Mouse (Mus musculus): ENCODE results near the gene Cd209e. TPM values are rescaled to one million over a fixed set of nuclear protein-coding genes. Genes with fewer than 3 reads are reported as not detected.
"Not testable (repeated sequence)": the region's sequence is repeated elsewhere in the genome, so short reads cannot be mapped to it uniquely, and the experiment has no call there.

The Cd209e gene
- polyA plus RNA-seq (2012; rRNA removed): not detected in 2 replicates

DNA sequence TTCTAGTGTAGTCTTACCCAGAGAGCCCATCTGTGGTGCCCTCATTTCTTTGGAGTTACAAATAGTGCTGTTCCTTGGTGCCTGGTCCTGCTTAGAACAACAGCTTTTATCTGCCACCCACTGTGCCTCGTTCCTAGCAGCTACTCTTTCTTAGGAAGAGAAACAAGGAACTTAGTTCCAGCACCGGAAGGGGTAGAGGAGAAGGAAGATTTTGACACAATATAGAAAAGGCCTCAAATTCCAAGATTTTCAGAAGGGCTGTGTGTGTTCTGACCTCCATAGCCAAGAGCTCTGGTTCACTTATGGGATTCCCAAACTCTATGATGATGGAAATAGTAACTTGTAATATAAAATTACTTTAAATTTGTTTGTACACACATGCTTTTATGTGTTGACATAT, at the start of gene Cd209e:
TSS of gene Cd209e (minus strand) at position 101 of the 400 bp plus-strand sequence.
- no peaks in the 10 kb centered on the region for H3K4me1 ChIP-seq (ENCODE audit: control insufficient read depth, insufficient read depth, low read length)
- no peaks in the 10 kb centered on the region for H3K27me3 ChIP-seq (ENCODE audit: control insufficient read depth, insufficient read depth, low read length)
- H3K36me3 ChIP-seq (ENCODE audit: control insufficient read depth, insufficient read depth, low read length): no peaks in the 10 kb centered on the region
- no peak for TF ChIP-seq CTCF (IDR thresholded peaks at IDR 0.05; ENCODE audit: control insufficient read depth, insufficient read depth, insufficient replicate concordance, low read depth, low read length)
- no peak for TF ChIP-seq POLR2A (IDR thresholded peaks at IDR 0.05; ENCODE audit: control insufficient read depth, low read depth, low read length)
- H3K4me3 ChIP-seq (ENCODE audit: control insufficient read depth, low read depth, low read length): no peak within 1 kb of the TSS
- H3K27ac ChIP-seq (ENCODE audit: control insufficient read depth, insufficient read depth, low read depth, low read length): no peak within 1 kb of the TSS

DNA sequence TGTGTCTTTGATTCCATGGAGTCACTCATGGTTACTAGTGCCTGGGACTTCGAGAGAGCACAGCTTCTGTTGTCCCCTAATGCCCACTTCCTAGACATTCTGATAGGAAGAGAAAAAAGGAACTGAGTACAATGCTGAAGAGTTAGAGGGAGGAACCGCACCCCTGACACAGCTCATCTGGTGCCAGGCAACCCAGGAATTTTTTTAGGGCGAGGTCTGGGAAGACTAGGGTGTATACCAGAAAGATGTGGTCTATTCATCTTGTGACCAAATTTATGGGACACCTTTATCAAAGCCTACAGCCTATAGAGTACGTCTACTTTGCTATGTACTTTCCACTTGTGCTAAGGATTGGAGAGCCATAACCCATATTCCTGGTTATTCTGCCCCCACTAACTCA, 24.3 kb upstream of the Cd209e start, which contains the start of gene Cd209d:
TSS of gene Cd209d (minus strand) at position 101 of the 400 bp plus-strand sequence.
- no peak within 1 kb of the TSS for H3K27ac ChIP-seq (ENCODE audit: control insufficient read depth, insufficient read depth, low read depth, low read length)

DNA sequence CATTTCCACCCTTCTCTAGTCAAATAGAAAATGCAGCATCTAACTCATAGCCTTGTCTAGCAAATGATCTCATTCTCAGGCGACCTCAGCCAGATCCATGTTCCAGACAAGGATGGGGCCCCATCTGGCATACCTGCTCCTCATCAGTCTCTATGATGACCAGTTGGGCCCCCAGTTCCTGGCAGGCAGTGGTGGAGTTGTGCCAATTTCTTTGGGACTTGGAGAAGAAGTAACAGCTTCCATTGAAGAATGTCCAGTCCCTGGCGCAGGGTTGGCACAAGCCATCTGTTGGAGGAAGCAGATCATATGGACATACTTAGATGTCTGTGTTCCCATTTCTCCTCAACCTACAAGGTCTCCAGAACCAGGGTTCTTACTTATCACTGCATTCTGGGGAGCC, 22.0 kb upstream of the Cd209e start:
- H3K4me1 ChIP-seq (ENCODE audit: control insufficient read depth, insufficient read depth, low read length): no peaks in the 10 kb centered on the region
- H3K27me3 ChIP-seq (ENCODE audit: control insufficient read depth, insufficient read depth, low read length): no peaks in the 10 kb centered on the region
- no peak for TF ChIP-seq CTCF (IDR thresholded peaks at IDR 0.05; ENCODE audit: control insufficient read depth, insufficient read depth, insufficient replicate concordance, low read depth, low read length)
- TF ChIP-seq POLR2A (IDR thresholded peaks at IDR 0.05; ENCODE audit: control insufficient read depth, low read depth, low read length): no peak
- no peak overlapping the region for H3K4me3 ChIP-seq (ENCODE audit: control insufficient read depth, low read depth, low read length)
- no peaks in the 10 kb centered on the region for H3K36me3 ChIP-seq (ENCODE audit: control insufficient read depth, insufficient read depth, low read length)
- no peak overlapping the region for H3K27ac ChIP-seq (ENCODE audit: control insufficient read depth, insufficient read depth, low read depth, low read length)

More for the DNA sequence above, 24.3 kb upstream of the Cd209e start, which contains the start of gene Cd209d:
- no peaks in the 10 kb centered on the region for H3K4me1 ChIP-seq (ENCODE audit: control insufficient read depth, insufficient read depth, low read length)
- no peak for TF ChIP-seq POLR2A (IDR thresholded peaks at IDR 0.05; ENCODE audit: control insufficient read depth, low read depth, low read length)
- H3K36me3 ChIP-seq (ENCODE audit: control insufficient read depth, insufficient read depth, low read length): no peaks in the 10 kb centered on the region
- no peak within 1 kb of the TSS for H3K4me3 ChIP-seq (ENCODE audit: control insufficient read depth, low read depth, low read length)
- H3K27me3 ChIP-seq (ENCODE audit: control insufficient read depth, insufficient read depth, low read length): no peaks in the 10 kb centered on the region

DNA sequence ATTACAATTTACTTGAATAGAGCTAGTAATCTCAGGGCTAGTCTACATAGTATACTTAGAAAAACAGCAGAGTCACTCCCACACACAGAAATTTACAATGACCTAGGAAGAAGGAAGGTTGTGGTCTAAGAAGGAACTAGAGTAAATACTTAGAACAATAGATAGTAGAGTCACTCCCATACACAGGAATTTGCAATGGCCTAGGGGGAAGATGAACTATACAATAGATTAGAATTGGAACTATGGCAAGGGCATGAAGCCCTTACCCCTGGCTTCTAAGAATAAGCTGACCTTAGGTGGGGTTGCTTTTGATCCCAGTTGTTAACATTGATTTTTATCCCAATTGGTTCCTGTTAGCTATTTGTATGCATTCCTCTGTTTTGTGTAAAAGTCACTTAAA, 8.6 kb upstream of the Cd209e start:
- not testable (repeated sequence) for H3K36me3 ChIP-seq (ENCODE audit: control insufficient read depth, insufficient read depth, low read length); H3K4me1 ChIP-seq (ENCODE audit: control insufficient read depth, insufficient read depth, low read length); H3K4me3 ChIP-seq (ENCODE audit: control insufficient read depth, low read depth, low read length); H3K27ac ChIP-seq (ENCODE audit: control insufficient read depth, insufficient read depth, low read depth, low read length); H3K27me3 ChIP-seq (ENCODE audit: control insufficient read depth, insufficient read depth, low read length)

DNA sequence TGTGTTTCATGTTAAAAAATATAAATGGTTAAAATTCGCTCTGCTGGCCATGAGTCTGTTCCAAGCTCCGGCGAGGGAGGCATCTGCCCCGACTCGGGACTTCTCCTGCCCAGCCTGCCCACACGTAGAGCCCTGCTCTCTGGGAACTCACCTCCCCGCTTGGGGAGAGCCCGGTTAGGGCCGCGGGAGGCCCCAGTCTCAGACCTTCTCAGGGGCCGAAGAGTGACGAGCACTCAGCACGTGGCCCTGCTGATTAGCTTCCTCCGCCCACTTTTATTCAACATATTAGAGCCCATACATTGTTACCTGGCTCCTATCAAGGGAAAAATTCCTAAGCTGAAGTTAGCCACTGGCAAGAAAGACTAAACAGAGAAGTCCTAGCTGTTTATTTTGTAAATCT, 51.0 kb downstream of the Cd209e start:
- no peaks in the 10 kb centered on the region for H3K36me3 ChIP-seq (ENCODE audit: control insufficient read depth, insufficient read depth, low read length)
- H3K27ac ChIP-seq (ENCODE audit: control insufficient read depth, insufficient read depth, low read depth, low read length): no peak overlapping the region
- H3K4me3 ChIP-seq (ENCODE audit: control insufficient read depth, low read depth, low read length): no peak overlapping the region
- TF ChIP-seq POLR2A (IDR thresholded peaks at IDR 0.05; ENCODE audit: control insufficient read depth, low read depth, low read length): no peak
- no peak for TF ChIP-seq CTCF (IDR thresholded peaks at IDR 0.05; ENCODE audit: control insufficient read depth, insufficient read depth, insufficient replicate concordance, low read depth, low read length)
- no peaks in the 10 kb centered on the region for H3K27me3 ChIP-seq (ENCODE audit: control insufficient read depth, insufficient read depth, low read length)
- no peaks in the 10 kb centered on the region for H3K4me1 ChIP-seq (ENCODE audit: control insufficient read depth, insufficient read depth, low read length)

Other genes starting within 250 kb of the Cd209e start
- 58.6 and 65.9 TPM in 2 replicates for gene Xab2, start 233.0 kb downstream of the Cd209e start, polyA plus RNA-seq (2012; rRNA removed)
- gene Pet100, start 232.8 kb downstream of the Cd209e start, polyA plus RNA-seq (2012; rRNA removed): 23.6 and 31.5 TPM in 2 replicates
- gene Pcp2, start 228.8 kb downstream of the Cd209e start, polyA plus RNA-seq (2012; rRNA removed): not detected in 2 replicates
- gene Stxbp2, start 223.4 kb downstream of the Cd209e start, polyA plus RNA-seq (2012; rRNA removed): 81.4 and 134 TPM in 2 replicates
- gene Retn, start 198.5 kb downstream of the Cd209e start, polyA plus RNA-seq (2012; rRNA removed): 3.7 and 6.3 TPM in 2 replicates
- 0.06 and 0.44 TPM in 2 replicates for gene Mcemp1, start 188.6 kb downstream of the Cd209e start, polyA plus RNA-seq (2012; rRNA removed)
- 0.45 and 0.59 TPM in 2 replicates for gene Fcor, start 181.9 kb downstream of the Cd209e start, polyA plus RNA-seq (2012; rRNA removed)
- gene Trappc5, start 178.0 kb downstream of the Cd209e start, polyA plus RNA-seq (2012; rRNA removed): 13.6 TPM in 2 replicates
- gene Fcer2a, start 160.1 kb downstream of the Cd209e start, polyA plus RNA-seq (2012; rRNA removed): 0.12 and 0.23 TPM in 2 replicates
- 17.6 and 42.1 TPM in 2 replicates for gene Clec4g, start 133.7 kb downstream of the Cd209e start, polyA plus RNA-seq (2012; rRNA removed)
- gene Cd209a, start 105.3 kb downstream of the Cd209e start, polyA plus RNA-seq (2012; rRNA removed): 0.08 TPM in 1 of 2 replicates, not detected in the other
- gene Cd209d, start 24.2 kb upstream of the Cd209e start, polyA plus RNA-seq (2012; rRNA removed): 0.12 TPM in 1 of 2 replicates, not detected in the other
- gene Cd209b, start 72.5 kb upstream of the Cd209e start, polyA plus RNA-seq (2012; rRNA removed): 0.11 TPM in 1 of 2 replicates, not detected in the other
- 1.7 and 1.9 TPM in 2 replicates for gene Cd209c, start 100.4 kb upstream of the Cd209e start, polyA plus RNA-seq (2012; rRNA removed)